Mouse (Mus musculus) olfactory bulb, adult 2 months (tissue): ENCODE measurements at regions not wholly inside any gene's neighbourhood (a gene's known extent, or its start where the extent isn't known, plus 50 kb on each side); places are given as distances from the start of the nearest gene placed in this dataset.

Experiments used
- CTCF ChIP-seq: fragments of 200-500 bp; IDR thresholded peaks from 2 replicates; pipeline ENCODE4 v1.5.1; 2012; ENCODE audit warnings: low read depth, mild to moderate bottlenecking, low read length, moderate library complexity; ENCODE audit not compliant: insufficient read depth
- POLR2A ChIP-seq: fragments of 200-500 bp; IDR thresholded peaks from 2 replicates; pipeline ENCODE4 v1.6.1; 2012; ENCODE audit warnings: mild to moderate bottlenecking, low read depth, low read length, moderate library complexity; ENCODE audit not compliant: insufficient read depth

DNA sequence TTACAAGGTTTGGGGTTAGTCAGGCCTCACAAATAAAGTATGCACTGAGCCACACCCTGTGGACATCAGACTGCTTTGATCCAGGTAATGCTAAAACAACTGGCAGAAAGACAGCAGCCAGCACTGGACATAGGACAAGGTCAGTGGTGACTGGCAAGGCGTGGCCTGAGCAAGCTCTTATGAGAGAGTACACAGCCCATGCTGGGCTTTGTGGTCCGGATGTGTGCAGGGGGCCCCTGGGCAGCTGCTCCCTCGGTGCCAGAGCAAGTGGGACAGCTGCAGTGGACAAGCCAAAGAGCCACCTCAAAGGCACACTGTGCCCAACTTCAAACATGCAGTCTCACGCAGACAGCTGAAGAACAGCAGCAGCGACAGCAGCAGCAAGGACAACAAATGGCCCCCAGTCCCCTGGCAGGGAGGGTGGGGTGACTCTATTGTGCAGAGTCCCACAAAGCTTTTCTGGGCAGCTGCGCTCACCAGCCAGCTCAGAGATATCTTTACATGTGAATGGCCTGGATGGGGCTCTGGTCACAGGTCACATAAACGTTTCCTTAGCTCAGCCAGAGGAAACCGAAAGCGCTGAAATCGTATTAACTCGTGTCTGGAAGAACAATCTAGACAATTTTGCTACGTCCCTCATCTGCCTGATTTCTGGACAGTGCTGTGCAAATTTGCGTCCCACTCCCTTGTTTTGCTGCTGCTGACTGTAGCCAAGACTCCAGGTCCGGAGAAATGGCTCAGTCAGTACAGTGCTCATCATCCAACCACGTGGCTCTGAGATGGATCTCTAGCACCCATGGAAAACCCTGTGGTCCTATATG lies 113.5 kb downstream of the Zbtb18 start:
- no peak for TF ChIP-seq CTCF
- TF ChIP-seq POLR2A, result no peak
